Mouse (Mus musculus): ENCODE data around the gene Asxl1.

Gene Asxl1

DNA sequence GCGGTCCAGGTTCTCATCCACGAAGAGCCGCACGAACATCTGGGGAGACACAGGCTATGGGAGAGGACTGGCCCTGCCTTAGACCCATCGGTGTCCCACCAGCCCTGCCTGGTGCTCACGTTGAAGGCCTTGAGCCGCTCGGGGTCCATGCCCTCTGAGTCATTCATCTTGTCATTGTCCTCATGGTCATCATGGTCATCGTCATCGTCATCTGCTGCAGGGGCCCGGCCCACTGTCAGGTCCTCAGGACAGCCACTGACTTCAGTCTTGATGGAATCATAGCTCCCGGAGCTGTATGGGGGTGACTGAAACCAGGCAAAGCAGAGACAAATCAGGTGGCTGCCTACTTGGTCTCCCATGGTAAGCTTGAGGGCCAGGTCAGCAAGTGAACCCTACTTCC is 72.2 kb downstream of the Asxl1 start:
- DNase-seq = no peak

DNA sequence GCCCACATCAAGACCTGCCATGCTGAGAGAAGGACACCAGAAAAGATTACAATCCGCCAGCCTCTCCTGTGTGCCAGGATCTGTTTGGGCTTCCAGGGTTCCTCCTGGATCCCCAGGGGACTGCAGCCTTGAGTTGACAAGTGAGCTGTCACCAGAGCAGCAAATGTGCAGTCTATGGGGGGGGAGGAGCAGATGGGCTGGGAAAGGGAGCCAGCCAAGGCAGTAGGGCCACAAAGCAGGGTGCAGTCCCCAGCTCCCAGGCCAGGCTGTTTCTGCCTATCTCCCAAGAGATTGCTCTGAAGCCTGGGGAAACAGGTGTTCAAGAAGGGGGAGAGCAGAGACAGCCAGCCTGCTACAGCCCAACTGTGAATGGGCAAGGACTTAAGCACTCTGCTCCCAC is 72.8 kb downstream of the Asxl1 start:
- no peak for DNase-seq

DNA sequence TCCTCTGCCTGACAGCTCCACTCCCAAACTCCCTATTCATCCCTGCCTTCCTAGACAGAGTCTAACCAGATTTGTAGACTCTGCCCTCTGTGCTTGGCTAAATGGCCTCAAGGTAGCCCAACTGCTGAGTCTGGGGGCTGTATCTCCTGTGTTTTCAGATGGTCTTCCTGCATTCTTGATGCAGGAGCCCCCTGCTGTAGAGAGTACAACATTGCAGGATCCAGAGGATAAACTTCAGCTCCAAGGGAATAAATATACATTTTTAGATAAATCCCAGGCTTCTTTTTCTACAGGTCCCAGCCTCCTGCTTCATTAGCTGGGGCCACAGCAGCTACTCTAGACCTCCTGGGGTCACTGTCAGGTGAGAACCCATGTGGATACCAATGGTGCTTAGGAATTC is 75.6 kb downstream of the Asxl1 start:
- DNase-seq = no peak

DNA sequence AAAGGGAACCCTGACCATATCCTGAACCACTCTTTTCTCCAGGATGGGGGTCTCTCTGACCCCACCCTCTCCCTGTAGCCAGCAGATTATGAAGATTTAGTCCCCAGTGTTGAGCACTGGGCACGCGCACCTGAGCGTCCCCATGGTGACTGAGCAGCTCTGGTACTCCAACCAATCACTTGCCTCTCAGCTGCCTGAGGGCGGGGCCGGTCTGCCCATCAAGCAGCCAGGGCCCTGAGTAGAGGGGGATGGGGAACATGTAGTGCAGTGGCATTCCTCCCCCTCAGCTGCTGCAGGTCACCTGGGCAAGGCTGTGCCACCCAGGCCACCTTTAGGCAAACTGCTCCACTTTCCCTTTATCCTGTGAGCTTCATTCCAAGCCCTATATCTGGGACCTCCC is 76.4 kb downstream of the Asxl1 start:
- DNase-seq = no peak

DNA sequence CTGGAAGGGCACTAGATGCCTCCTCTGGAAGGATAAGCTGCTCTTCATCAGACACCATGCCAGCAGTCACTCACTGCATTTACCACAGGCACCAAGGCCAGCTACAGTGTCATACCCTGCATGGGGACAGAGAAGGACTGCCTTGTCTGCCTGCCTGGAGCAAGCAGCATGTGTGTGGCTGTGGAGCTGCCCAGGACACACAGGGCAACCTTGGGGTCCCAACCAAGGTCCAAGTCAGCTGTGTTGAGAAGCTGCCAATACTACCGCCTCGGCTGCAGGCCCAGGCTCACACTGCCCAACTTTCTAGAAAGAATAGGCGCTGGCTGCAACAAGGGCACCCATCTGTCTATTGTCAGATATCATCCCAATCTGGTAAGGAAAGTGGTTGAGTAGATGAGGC is 77.5 kb downstream of the Asxl1 start:
- DNase-seq = no peak

DNA sequence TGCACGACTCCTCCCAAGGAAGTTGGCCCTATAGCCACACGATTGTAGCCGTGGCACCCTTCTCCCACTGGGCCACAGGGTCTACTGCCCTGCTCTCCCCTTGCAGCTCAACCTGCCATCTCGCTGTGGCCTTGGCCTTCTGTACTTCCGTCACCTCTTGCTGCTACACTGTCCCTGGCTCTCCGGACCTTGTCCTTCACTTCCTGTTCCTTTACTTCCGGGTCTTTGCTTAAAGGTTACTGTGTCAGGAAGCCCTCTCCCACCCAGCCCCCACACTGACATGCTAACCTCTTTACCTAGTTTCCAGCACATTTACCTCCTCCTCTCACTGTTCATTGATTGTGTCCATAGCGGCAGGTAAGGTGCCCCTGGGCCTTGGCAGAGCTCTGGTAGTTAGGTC is 78.9 kb downstream of the Asxl1 start:
- no peak for DNase-seq

DNA sequence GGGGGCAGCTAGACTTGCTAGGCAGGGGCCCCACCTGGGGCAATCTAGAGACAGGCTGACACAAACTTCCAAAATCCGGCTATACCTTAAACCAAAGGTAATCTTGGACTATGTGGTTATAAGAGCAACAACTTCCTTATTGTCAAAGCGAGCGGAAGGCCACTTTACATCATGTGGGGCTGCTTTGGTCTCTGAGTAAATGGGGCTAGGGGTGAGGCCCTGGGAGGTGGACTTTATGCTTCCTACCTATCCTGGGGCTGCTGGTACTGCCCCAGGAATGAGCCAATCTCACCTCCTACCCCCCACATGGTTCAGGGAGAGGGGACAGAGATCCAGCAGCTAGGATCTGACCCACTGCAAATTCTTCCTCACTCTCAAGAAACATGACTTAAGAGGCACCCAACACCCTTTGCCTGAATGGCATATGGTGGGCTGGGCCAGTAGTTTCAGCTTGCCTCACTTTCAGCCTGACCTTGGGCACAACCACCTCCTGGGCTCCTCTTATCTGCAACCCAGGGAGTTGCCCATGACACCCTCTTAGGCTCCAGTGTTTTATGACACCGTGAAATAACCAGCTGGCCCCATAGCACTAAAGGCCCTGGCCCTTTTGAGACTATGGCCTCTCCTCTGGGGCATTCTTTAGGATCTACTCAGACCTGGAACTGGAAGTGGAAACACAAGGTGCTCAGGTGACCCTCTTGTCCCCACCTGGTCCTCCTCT is 79.7 kb downstream of the Asxl1 start:
- no peak for DNase-seq

DNA sequence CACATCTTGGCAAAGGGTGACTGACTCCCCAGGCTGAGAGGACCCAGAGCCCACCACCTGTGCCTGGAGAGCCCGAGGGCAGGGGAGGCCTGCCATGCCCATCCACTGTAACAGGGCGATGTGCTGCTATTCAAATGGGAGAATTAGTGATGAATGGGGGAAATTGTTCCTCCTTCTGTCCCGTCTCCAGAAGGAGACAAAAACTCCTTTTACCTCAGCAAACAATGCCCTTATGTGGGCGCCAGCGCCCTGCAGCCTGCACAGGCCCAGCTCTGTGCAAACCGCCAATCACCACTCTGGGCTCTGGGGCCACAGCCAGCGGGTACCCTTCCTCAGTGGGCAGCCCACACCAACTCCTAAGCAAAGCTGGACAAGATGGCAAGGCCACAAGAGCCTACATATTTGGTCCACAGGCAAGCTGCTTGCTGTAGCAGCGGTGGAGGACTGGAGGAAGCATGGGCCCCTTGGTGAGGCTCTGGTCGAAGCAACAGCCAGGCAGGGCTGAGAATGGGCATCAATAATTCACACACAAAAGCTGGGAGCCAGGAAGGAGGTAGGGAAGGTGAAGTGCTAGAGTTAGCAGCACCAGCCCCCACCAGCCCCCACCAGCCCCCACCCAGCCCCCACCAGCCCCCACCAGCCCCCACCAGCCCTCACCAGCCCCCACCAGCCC is 80.5 kb downstream of the Asxl1 start:
- DNase-seq = no peak

DNA sequence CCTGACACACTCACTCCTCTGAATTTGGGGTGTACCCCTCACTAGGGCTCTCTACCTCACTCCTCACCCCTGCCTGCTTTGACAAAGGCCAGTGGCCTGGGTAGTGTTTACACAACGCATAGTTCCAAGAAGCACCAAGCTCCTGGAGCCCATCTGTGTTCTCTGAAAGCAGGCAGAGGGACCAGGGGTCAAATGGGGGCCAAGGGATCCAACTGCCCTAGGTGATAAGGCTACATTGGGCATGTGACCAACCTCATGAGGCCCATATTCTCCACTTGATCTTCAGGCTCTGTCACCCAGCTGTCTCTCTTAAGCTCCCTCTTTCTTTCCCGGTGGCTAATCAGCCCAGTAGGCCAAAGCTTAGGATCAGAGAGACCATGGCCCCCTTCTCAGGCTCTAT is 81.3 kb downstream of the Asxl1 start:
- no peak for DNase-seq

DNA sequence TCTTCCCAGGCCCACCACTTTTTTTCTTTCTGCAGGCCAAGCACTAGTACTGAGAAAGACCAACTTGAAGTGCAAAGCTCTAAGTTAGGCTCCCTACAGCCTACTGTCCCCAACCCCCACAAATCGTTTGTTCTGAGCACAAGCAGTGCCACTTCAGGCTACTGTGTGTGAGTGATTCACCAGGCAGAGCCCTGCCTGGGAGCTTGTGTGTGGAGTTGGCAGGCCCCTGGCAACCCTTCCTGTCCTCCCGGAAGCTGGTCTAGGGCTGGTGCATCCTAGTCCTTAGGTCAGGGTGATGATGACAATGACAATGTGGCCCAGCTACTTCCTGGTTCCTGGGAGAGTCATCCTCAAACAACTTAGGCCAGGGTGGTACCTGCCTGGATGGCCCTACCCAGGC is 82.9 kb downstream of the Asxl1 start:
- DNase-seq = no peak

DNA sequence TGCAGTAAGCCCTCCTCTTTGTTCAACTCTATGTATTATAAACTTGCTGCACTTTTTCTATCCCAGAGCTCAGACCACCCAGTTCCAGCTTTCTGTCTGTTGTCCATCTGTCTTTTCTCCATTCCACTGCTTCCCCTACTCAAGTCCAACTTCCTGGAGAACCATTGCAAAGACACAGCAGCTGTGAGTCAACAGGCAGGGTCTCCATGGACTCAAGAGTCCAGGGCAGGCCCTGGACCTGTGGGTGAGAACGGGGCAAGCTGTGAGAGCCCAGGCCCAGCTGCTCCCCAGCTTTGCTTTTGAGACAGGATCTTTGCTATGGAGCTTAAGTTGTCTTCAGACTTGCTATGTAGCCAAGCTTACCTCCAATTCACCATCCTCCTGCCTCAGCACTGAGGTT is 84.9 kb downstream of the Asxl1 start:
- no peak for DNase-seq

DNA sequence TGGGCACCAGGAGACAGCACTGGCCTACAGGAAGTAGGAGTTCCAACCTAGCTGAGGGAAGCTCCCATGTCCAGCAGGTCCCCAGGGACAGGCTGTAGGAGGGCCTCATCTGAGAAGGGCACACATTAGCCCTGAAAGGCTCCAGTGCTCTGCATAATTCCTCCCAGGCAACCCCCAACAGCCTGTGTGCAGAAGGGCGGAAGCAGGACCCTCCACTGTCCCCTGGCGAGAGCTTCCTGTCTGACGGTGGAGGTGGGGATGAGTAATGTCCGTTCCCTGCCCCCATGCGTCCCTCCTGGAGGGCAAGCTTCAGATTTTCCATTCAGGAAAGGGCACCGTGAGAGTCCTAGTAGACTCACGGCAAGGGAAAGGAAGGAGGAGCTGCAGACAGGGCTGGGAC is 86.9 kb downstream of the Asxl1 start:
- peak; percentile 67 for DNase-seq

DNA sequence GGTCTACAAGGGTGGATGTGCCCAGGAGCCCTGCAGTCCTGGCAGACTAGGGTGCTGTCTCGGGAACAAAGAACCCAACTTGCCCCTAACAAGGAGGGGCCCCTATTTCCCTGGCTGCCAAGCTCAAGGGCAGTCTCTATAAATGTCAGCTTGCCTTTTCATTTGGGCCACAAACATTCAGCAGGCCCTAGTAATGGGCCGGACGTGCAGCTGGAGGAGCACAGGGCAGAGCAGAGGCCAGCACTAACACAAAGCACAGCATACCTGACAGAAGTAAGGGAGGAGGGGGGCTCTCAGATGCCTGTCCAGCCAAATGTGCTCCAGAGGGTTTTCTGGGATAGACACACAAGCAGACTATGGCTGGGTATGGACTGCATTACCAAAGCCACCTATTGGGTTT is 88.2 kb downstream of the Asxl1 start:
- DNase-seq = no peak

DNA sequence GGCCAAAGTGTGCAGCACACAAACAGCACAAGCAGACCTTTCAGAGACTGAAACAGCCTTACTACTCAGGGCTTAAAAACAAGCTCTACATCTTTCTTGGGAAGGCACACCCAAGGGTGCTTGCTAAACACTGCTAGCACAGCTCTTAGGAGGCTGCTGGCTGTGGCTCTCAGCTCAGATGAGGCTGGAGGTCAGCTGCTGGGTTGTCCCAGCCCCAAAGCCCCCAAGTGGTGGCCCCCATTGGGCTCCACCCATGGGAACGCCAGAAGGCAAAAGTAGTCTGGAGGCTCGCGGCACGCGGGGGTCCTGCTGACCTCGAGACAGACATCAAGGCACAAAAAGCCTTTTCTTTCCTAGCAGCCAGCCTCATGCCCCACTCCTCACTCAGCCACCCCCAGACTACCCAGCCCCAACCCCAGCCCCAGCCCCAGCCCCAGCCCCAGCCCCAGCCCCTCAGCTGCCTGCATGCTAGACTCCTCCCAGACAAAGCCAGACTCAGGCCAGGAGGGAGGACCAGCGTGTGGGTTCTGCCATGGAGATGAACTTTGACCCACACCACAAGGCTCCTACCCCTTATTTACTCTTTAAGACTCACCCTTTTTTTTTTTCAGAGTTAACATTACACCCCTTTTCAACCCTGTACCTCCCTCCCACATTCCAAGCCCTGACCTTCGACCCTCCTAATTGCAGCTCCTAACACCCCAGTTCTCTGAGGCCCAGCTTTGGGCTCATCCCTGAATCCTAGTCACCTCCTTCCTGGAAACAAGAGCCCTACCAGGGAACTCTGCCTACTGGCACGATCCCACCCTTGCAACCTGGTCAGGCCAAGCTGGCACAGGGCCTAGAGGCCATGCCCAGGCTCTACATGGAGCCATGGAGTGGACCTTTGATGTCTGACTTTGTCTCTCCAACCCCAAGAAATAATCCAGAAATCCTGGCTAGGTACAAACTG is 89.5 kb downstream of the Asxl1 start:
- peak; percentile 84 for DNase-seq

DNA sequence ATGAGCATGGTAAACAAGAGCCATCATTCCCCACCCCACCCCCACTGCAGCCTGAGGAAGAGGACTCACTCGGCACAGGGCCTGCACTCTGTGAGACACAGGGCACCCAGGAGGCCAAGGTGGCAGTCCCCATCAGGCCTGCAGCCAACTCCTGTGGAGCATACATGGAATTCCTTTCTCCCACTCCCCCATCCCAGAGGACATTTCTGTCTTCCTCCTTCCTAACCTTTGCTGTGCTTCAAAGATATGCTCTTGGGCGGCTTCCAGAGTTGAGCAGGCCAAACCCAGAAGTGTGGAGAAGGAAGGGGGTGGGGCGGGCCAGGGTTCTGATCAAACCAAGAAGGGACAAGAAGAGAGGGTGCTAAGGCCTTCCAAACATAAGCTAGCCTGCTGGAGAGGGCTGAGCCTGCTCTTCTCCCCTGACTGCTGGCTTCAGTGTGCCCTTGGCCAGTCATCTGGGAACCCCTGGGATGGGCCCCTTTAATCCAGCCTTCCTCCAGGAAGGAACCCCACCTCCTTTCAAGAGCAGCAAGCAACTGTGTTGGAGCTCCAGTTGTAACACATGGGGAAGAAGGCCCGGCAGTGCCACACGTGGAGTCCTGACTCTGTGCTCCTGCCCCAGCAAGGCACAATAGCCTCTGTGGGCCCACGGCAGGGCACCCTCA is 91.1 kb downstream of the Asxl1 start:
- DNase-seq = peak; percentile 91

DNA sequence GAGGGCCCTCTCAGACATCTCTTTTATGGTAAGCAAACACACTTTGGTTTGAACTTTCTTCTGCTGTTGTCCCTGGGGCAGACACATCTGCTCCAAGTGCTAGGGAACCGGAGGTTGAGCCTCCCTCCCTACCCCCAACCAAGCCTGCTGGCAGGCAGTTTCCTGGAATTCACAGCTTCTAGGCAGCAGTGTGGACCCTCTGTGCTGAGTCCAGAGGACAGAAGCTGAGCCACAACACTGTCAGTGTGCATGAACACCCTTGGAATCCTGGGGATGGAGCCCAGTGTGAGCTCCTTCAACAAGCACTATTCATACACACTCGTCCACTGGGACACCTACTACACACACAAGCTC is 91.7 kb downstream of the Asxl1 start:
- peak; percentile 79 for DNase-seq

DNA sequence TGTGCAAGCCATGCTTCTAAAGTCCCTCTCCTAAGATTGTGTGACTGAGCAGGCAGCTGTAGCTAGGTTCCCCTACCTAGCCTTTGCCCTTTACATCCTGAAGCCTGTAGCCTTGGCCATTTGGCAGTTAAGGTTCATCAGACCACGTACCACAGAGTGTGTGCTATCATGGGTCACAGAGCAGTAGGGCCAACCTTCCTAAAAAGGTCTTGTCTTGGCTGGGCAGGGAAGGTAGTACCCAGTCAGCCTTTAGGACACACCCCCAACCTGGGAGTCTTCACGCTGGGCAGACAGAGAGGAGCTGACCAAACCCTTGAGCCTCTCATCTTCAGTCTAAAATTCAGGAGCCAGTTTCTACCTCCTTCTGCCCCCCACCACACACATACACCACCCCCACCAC is 95.1 kb downstream of the Asxl1 start:
- DNase-seq = peak; percentile 40

DNA sequence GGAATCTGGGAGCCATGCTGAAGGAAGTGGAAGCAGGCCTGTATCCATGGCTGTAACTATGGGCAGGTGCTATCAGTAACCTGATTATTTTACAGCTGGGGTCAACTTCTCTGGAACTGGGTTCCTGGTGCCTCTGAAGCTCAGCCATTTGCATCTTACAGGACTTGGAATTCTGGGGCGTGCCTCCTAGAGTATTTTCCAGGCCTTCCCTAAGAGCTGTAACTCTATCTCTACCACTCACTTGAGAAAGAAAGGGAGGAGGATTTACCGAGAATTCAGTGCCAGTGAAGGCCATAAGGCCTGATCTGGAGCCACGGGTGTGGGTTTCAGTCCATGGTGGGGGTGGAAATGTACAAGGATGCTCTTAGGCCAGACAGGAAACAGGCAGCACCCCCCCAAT is 95.6 kb downstream of the Asxl1 start:
- no peak for DNase-seq

DNA sequence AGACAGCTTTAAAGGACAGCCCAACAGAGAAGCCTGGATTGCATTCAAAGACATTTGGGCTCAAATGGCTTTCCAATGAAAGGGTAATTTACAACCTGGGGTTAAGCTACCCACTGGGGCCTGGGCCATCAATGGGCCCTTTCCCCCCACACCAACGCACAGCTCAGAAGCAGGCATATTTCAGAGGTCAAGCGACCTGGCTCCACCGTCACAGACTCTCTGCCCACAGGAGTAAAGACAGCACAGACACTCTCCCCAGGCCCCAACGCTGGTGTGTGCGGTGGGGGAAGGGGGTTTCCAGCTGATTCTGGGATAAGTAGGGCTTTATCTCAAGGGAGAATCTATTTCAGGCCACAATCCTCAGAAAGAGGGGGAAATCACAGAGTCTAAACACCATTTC is 97.1 kb downstream of the Asxl1 start:
- no peak for DNase-seq

DNA sequence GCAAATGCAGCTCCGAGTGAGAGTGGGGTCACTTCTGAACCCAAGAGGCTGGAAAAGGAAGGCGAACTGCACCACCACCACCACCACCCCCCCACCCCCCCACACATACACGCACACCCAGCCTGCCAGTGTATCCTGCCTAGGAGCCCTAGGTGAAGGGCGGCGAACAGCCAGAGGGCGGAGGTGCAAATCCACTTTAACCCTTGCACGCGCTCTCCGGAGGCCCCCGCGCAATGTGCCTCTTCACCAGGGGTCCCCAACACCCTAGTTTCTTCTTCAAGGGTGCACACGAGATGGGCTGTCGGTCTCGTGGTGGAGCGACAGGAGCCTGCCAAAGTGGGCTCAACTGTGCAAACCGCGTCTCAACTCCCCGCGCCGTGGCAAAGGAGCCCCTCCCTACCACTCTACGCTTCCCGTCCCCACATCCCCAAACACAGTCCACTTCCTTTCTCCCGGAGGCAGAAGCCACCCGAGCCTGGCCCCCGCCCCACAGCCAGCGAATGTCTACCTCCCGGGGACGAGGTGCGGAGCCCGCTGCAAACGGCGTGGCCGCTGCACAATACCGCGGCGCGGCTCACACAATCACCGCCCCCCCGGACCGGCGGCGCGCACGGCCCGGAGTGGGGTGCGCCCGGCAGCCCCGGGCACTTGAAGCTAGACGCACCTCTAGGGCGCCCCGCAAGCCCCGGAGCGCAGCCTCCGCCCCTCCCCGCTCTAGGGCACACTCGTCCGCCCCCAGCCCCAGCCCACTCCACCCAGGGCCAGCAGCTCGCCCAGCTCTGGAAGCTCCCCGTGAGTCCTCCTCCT is 98.0 kb downstream of the Asxl1 start:
- DNase-seq = peak; percentile 63

DNA sequence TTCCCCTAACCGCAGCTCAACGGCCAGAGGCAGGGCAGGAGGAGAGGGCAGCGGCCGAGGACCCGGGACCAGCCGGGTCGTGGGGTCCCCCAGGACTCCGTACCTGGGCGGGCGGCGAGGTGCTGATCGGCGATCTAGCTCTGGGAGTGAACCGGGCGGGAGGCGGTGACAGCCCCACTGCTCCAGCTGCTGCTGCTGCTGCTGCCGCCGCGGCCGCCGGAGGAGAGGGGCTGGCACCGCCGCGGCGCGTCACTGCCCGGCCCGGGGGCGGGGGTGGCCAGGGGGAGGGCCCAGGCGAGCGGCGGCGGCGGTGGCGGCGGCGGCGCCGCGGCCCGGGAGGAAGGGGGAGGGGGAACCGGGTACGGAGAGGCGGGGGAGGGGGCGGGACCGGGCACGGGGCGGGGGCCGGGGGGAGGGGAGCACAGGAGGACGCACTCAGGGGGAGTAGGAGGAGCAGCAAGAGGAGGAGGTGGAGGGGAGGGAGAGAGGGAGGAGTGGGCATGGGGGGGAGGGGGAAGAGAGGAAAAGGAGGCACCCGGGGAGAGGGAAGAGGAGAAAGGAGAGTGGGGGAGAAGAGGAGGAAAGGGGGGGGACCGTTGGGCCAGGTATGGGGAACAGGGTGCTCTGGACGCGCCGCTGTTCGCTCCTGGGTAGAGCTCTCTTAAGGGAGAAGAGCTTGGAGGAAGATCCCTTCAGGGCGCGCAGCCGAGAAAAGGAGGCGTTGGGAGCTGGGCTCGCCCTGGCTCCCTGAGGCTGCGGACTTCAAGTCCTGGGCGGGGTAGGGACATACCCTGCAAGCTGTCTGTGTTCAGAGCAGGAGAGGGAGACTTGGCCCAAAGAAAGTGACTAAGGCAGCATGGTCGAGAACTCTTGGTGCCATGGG is 98.9 kb downstream of the Asxl1 start:
- peak; percentile 87 for DNase-seq

Measured in kidney, postnatal 14 days (tissue).